Mouse (Mus musculus): Measurements from ENCODE around the gene Stat6.

Gene Stat6

GRCm38 (mm10) chr10:127675859-127676398 is 33.1 kb downstream of the Stat6 start:
- DNase-seq = no peak

GRCm38 (mm10) chr10:127676691-127677548 is 34.1 kb downstream of the Stat6 start:
- DNase-seq = peak; percentile 94 to 97

GRCm38 (mm10) chr10:127677591-127678336 is 35.0 kb downstream of the Stat6 start:
- DNase-seq = peak; percentile 73 to 82

GRCm38 (mm10) chr10:127679208-127679607 is 36.4 kb downstream of the Stat6 start:
- no peak for DNase-seq

DNA sequence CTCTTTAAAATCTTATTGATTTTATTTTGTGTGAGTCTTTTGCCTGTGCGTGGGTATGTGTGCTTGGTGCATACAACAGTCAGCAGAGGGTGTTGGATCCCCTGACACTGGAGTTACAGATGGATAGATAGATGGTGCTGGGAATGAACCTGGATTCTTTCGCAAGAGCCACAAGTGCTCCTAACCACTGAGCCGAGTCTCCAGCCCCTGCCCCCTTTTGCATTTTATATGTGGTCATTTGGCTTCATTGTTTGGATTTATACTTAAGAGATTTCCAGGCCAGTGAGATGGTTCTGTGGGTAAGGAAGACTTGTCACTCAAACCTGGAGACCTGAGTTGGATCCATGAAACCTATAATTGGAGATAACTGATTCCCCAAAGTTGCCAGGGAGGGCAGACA is 37.1 kb downstream of the Stat6 start:
- no peak for DNase-seq

- no peak for DNase-seq
Measured at GRCm38 (mm10) chr10:127682886-127683285, 40.1 kb downstream of the Stat6 start.

- no peak for DNase-seq
Measured at GRCm38 (mm10) chr10:127691053-127691452, 48.3 kb downstream of the Stat6 start.

- peak in 1 of 2 experiments; percentile 21 for DNase-seq
Measured at GRCm38 (mm10) chr10:127694636-127695035, 51.9 kb downstream of the Stat6 start.

DNA sequence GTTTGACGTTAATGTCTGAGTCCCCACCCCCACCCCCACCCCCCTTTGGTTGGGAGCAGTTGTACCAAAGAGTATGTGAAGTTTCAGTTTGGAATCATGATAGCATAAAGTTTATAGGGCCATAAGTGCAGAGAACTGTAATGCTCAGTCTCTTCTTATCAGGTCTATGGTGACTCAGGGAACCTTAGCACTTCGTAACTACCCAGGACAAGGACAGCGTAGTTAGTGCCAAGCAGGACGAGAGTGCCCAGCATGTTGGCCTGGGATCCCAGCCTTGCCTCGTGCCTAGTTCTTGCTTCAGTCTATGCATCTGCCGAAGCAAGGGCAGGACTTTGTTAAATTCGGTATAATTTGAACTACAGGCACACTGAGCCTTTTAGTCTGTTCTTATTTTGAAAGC is 53.0 kb downstream of the Stat6 start:
- DNase-seq = no peak

- no peak for DNase-seq
Measured at GRCm38 (mm10) chr10:127698966-127699365, 56.2 kb downstream of the Stat6 start.

GRCm38 (mm10) chr10:127703299-127703698 is 60.5 kb downstream of the Stat6 start:
- DNase-seq = no peak

GRCm38 (mm10) chr10:127704293-127704692 is 61.5 kb downstream of the Stat6 start:
- no peak for DNase-seq

- DNase-seq = no peak
Measured at GRCm38 (mm10) chr10:127704766-127705220, 62.0 kb downstream of the Stat6 start, which contains the start of gene Myo1a. Gene Myo1a (plus strand): TSS chr10:127705170.

- DNase-seq = no peak
Measured at GRCm38 (mm10) chr10:127705783-127706182, 63.0 kb downstream of the Stat6 start.

DNA sequence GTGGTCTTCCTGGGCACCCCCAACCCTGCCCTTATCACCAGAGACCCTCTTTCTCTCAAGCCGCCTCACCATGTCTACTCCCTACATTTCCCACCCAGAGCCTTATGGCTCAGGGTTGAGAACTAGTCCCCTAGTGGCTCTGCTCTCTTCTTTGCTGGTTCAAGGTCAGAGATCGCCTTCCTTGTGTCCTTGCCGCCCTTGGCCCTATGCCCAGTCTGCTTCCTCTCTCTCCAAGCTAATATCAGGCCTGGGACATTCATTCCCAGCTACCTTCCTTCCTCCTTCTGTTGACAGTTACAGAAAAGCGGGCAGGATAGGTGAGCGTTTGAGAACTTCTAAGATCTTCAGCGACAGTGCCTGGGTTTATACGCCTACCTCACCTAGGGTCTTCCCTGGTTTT is 64.9 kb downstream of the Stat6 start:
- DNase-seq = peak; percentile 33 to 53

DNA sequence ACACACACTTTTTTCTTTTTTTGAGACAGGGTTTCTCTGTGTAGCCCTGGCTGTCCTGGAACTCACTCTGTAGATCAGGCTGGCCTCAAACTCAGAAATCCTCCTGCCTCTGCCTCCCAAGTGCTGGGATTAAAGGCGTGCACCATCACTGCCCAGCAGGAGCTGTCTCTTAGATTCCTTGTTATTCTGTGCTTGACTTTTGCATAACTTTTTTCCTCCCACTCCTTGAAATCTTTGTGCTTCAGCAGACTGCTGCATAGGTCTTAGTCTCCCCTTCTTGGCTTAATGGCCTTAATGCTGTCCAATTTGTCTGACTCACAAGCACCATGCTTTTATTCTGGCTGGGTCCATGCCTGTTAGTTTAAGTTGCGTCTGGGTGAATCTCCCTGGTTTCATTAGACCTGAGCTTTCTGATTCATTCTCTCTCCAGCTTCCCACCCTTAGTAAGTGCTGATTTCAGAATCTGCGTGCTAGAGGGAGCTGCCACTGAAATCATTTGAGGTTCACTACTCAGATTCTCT is 66.1 kb downstream of the Stat6 start:
- DNase-seq = no peak

DNA sequence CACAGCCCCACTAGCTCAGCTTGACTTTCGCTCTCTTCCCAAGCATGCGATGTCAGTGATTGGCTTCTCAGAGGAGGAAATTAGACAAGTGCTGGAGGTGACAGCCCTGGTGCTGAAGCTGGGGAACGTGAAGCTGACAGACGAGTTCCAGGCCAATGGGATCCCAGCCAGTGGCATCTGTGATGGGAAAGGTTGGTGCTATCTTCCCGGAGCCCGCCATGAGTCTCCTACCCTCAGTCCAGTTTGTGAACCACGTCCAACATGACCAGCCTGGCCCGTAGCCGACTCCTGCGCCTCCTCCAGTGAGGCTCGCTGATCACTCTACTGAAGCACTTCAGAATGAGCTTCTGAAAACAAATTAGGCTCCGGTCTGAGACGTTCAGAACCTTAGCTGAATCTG is 67.5 kb downstream of the Stat6 start:
- DNase-seq = no peak
